Mouse (Mus musculus): ENCODE data around the gene Ifitm6.

- TF ChIP-seq CTCF (IDR thresholded peaks at IDR 0.05), result no peak
- no peak for TF ChIP-seq POLR2A (IDR thresholded peaks at IDR 0.05; ENCODE audit: insufficient read depth, low read depth, low read length)
- TF ChIP-seq EP300 (IDR thresholded peaks at IDR 0.05; ENCODE audit: insufficient read depth, low read depth, low read length), result no peak
These were observed 41.0 kb upstream of the Ifitm6 start for GRCm38 (mm10) chr7:141058601-141059341.

All from heart, adult 2 months (tissue).